Mouse (Mus musculus) erythroblast, embryonic 14.5 days (primary cell): Measurements from ENCODE around the gene Rad23b. TPM values are rescaled to one million over a fixed set of nuclear protein-coding genes. Genes with fewer than 3 reads are reported as not detected.

ENCODE experiments used
- H3K27me3 ChIP-seq: 2 replicates; pipeline ENCODE4 v1.6.1; 2012; ENCODE audit warnings: inconsistent platforms; ENCODE audit not compliant: control insufficient read depth
- H3K36me3 ChIP-seq: 2 replicates; pipeline ENCODE4 v1.6.1; 2012; ENCODE audit warnings: mild to moderate bottlenecking, inconsistent platforms; ENCODE audit not compliant: control insufficient read depth
- H3K4me1 ChIP-seq: 2 replicates; pipeline ENCODE4 v1.6.1; 2012; ENCODE audit warnings: inconsistent platforms; ENCODE audit not compliant: control insufficient read depth
- H3K4me3 ChIP-seq: replicated peaks from 2 replicates; pipeline ENCODE3; 2012; ENCODE audit warnings: moderate library complexity, mild to moderate bottlenecking, inconsistent platforms
- H3K9me3 ChIP-seq: 2 replicates; pipeline ENCODE4 v1.6.1; 2012; ENCODE audit warnings: low read length, inconsistent platforms, mixed read lengths; ENCODE audit not compliant: control insufficient read depth
- GATA1 ChIP-seq: IDR thresholded peaks from 2 replicates; pipeline ENCODE4 v1.6.1; 2012; ENCODE audit warnings: low read length, inconsistent platforms, mixed read lengths
- TAL1 ChIP-seq: IDR thresholded peaks from 3 replicates; pipeline ENCODE4 v1.6.1; 2012; ENCODE audit warnings: low read length, inconsistent platforms, mixed read lengths
- polyA plus RNA-seq: library from polyadenylated mRNA; stranded (reverse); fragments of >175 nt; gene quantifications from 2 replicates; pipeline ENCODE4 v1.2.3, GENCODE M21; 2012

The Rad23b gene
- polyA plus RNA-seq, 1 experiment, result 9.2 TPM

- Histone ChIP-seq H3K4me1 (peaks cover 3% of the 10 kb centered on the region), H3K4me3 (no peak overlapping the region), H3K36me3 (no peaks in the 10 kb centered on the region), H3K9me3 (no peaks in the 10 kb centered on the region), H3K27me3 (no peaks in the 10 kb centered on the region)
- TF ChIP-seq GATA1 (no peak), TAL1 (no peak)
Measured at GRCm38 (mm10) chr4:55329621-55330346, 20.1 kb upstream of the Rad23b start.

- Histone ChIP-seq H3K36me3 (no peaks in the 10 kb centered on the region), H3K27me3 (no peaks in the 10 kb centered on the region), H3K4me1 (peaks cover 9% of the 10 kb centered on the region), H3K4me3 (no peak overlapping the region), H3K9me3 (no peaks in the 10 kb centered on the region)
- TF ChIP-seq TAL1 (no peak), GATA1 (no peak)
Measured at GRCm38 (mm10) chr4:55335030-55335770, 14.6 kb upstream of the Rad23b start.

DNA sequence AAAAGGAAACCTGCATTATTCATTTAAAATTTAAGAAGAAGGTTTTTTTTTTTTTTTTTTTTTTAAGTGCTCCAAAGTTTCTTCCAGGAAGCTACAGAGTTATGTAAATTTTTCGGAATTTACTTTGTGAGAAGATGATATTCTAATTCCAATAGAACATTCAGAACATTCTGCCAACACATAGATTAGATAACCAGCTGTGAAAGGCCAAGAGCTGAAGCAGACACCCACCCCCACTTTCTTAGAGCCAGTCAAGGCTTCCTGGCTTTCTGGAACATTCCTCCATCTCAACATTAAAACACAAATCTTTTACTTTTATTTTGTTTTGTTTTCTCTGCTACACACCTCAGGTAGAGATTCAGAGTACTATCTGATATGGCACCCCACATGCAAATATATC, 10.9 kb upstream of the Rad23b start:
- TF ChIP-seq TAL1, result no peak
- no peak for TF ChIP-seq GATA1
- H3K27me3 ChIP-seq, result no peaks in the 10 kb centered on the region
- no peaks in the 10 kb centered on the region for H3K9me3 ChIP-seq

DNA sequence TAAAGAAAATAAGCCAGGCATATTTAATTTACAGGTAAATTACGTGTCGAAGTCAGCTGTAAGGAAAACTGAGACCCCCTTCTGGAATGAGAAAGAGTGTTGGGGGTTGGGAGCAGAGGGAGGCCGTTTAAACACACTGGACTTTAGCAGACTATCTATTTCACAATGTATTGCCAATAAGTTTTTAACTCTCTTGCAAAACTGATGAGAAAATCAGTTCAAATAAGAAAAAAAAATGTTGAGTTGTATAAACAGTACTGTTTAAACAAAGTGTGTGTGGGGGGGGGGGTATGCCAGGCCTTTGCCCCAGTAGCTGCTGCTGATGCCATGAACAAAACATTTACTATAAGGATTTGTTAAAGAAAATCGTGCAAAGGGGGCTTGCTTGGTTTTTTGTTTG, 10.5 kb upstream of the Rad23b start:
- TF ChIP-seq GATA1 (no peak), TAL1 (no peak)
- Histone ChIP-seq H3K36me3 (no peaks in the 10 kb centered on the region), H3K27me3 (no peaks in the 10 kb centered on the region), H3K9me3 (no peaks in the 10 kb centered on the region), H3K4me1 (peaks cover 20% of the 10 kb centered on the region), H3K4me3 (no peak overlapping the region)

More for the DNA sequence above, 10.9 kb upstream of the Rad23b start:
- no peaks in the 10 kb centered on the region for H3K36me3 ChIP-seq
- H3K4me1 ChIP-seq, result peaks cover 20% of the 10 kb centered on the region
- H3K4me3 ChIP-seq, result no peak overlapping the region

- no peaks in the 10 kb centered on the region for H3K27me3 ChIP-seq
- no peaks in the 10 kb centered on the region for H3K9me3 ChIP-seq
- peaks cover 20% of the 10 kb centered on the region for H3K4me1 ChIP-seq
- H3K36me3 ChIP-seq, result no peaks in the 10 kb centered on the region
- H3K4me3 ChIP-seq, result no peak overlapping the region
- TF ChIP-seq GATA1 (no peak), TAL1 (no peak)
Measured at GRCm38 (mm10) chr4:55341797-55342196, 8.0 kb upstream of the Rad23b start.

GRCm38 (mm10) chr4:55342602-55343001, 7.2 kb upstream of the Rad23b start:
- peak overlapping the region; percentile 8 for H3K4me3 ChIP-seq
- no peak for TF ChIP-seq GATA1
- no peak for TF ChIP-seq TAL1
- no peaks in the 10 kb centered on the region for H3K27me3 ChIP-seq
- no peaks in the 10 kb centered on the region for H3K9me3 ChIP-seq
- H3K36me3 ChIP-seq, result no peaks in the 10 kb centered on the region
- H3K4me1 ChIP-seq, result peaks cover 23% of the 10 kb centered on the region

- H3K36me3 ChIP-seq, result no peaks in the 10 kb centered on the region
- no peak overlapping the region for H3K4me3 ChIP-seq
- H3K4me1 ChIP-seq, result peaks cover 28% of the 10 kb centered on the region
- TF ChIP-seq TAL1 (no peak), GATA1 (no peak)
- H3K9me3 ChIP-seq, result no peaks in the 10 kb centered on the region
- H3K27me3 ChIP-seq, result no peaks in the 10 kb centered on the region
Measured at GRCm38 (mm10) chr4:55343287-55343686, 6.6 kb upstream of the Rad23b start.

DNA sequence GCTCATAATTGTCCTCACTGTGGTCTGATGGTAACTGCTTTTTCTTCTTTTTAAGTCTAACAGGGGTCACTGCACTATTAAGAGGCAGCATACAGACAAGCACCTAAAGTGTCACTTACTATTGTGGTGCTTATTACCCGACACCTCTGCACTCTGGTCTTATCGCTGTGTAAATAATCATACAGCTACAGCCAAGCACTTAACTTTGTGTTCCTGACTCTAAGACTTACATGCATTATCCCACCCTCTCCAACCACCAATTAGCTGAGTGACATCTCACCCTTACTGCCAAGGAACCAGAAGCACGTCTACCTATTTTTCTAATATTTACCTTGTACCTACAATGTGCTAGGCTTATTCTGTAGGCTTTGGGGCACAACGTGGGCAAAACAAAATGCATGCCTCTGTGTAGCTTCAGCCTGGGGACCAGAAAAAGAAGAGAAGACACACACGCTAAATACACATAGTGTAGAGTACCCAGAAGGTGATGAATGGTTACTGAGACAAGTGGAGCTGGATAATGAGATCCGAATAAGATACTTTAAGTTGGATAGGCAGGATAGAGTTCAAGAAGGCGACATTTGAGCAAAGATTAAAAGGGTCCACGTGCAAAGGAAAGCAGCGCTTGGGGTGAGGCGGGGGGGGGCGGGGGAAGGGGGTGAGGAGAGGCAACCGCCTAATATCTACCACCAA, 938 bp upstream of the Rad23b start:
- TF ChIP-seq GATA1 (no peak), TAL1 (no peak)
- H3K4me3 ChIP-seq, result peak overlapping the region; percentile 90
- H3K9me3 ChIP-seq, result no peaks in the 10 kb centered on the region
- no peaks in the 10 kb centered on the region for H3K27me3 ChIP-seq
- peaks cover 44% of the 10 kb centered on the region for H3K4me1 ChIP-seq
- peaks cover 5% of the 10 kb centered on the region for H3K36me3 ChIP-seq
